In genomic region chr8:95181850-95182249, GRCm38 (mm10) we compare ENCODE assay signal across 15 mouse cellular contexts.
"Had no signal": no experiment of that assay in that cellular context is flagged by ENCODE, and none has a peak within 500 bp of the region (broad histone marks: within the 10 kb centered on the region; RNA-seq: fewer than 3 reads in every experiment).

No protein-coding gene starts in this region.

- H3K27me3 ChIP-seq: kidney, embryonic 15.5 days; limb, embryonic 13.5 days; stomach, embryonic 15.5 days had no signal

- H3K9me3 ChIP-seq: kidney, embryonic 15.5 days; limb, embryonic 13.5 days; stomach, embryonic 15.5 days had no signal

- H3K9ac ChIP-seq: kidney, embryonic 15.5 days; stomach, embryonic 15.5 days had no signal

- H3K36me3 ChIP-seq: kidney, embryonic 15.5 days; limb, embryonic 13.5 days; stomach, embryonic 15.5 days had no signal

- H3K27ac ChIP-seq: kidney, embryonic 15.5 days; limb, embryonic 13.5 days; stomach, embryonic 15.5 days had no signal

- ATAC-seq: intestine, postnatal 0 days had no signal

- H3K4me1 ChIP-seq: stomach, embryonic 15.5 days had no signal

- H3K4me3 ChIP-seq: kidney, embryonic 15.5 days; limb, embryonic 13.5 days; stomach, embryonic 15.5 days had no signal

- DNase-seq: kidney, adult 2 months; kidney, postnatal 10 days; kidney, postnatal 36 days; left cerebral cortex, postnatal 4 days; lung, adult 2 months; lung, postnatal 14 days; lung, postnatal 4 days; midbrain, embryonic 14.5 days; spleen, adult 18-20 months; thymus, postnatal 25 days had no signal

- H3K4me2 ChIP-seq: kidney, embryonic 15.5 days; limb, embryonic 13.5 days; midbrain, embryonic 11.5 days; stomach, embryonic 15.5 days had no signal
